Mouse (Mus musculus) C2C12 (cell line): Measurements from ENCODE around the gene Asb6.

ENCODE experiments used
- CEBPB ChIP-seq: IDR thresholded peaks from one replicate; pipeline ENCODE4 v1.6.1; 2011; ENCODE audit warnings: low read depth, mild to moderate bottlenecking, control low read depth, moderate library complexity
- CTCF ChIP-seq: IDR thresholded peaks from one replicate; pipeline ENCODE4 v1.5.1; 2011; ENCODE audit not compliant: control insufficient read depth, insufficient read depth, insufficient read length
- MAX ChIP-seq: IDR thresholded peaks from one replicate; pipeline ENCODE4 v1.6.1; 2011; ENCODE audit warnings: mild to moderate bottlenecking, control low read depth
- MYOG ChIP-seq: IDR thresholded peaks from one replicate; pipeline ENCODE4 v1.6.1; 2011; ENCODE audit not compliant: control insufficient read depth, insufficient read length; ENCODE audit errors: extremely low read depth
- USF1 ChIP-seq: IDR thresholded peaks from one replicate; pipeline ENCODE4 v1.6.1; 2011; ENCODE audit warnings: low read depth, mild to moderate bottlenecking, control low read depth, moderate library complexity

DNA sequence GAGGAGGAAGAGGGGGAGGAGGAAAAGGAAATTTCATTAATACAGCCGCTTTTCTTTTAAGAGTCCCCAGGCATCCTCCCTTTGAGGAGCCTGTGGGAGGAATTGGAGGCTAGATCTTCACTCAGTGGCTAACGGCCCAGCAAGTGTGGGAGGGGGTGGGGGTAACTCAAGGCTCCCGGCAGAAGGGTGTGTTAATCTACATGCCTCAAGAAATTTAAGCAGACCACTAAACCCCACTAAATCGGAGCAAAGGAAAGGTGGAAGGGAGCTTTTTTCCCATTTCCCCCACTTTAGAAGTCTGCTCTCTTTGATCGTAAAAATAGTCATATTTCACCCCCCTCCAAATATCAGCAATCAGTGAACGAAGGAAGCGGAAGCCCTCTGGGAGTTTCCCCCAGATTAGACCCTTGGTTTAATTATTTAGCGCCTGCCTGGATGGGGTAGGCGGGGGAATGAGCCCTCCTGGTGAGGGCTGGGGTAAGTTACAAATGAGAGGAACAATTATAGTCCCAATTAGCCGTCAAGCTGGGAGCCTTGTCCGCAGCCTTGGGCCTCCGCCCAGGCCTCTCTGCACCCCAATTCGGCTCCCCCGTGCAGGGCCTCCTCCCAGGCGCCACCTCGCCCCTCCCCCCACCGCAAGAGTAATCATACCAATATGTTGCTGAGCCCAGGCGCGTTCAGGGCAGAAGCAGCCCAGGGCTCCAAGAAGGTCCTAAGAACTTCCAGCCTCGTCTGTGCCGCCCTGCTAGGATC, 6.3 kb upstream of the Asb6 start:
- TF ChIP-seq CTCF (no peak), USF1 (no peak), MYOG (no peak), CEBPB (no peak), MAX (no peak)
